Mouse (Mus musculus) liver, adult (tissue): Measurements from ENCODE around the gene Aknad1.

Experiments used
- GATA4 ChIP-seq: IDR thresholded peaks from 2 replicates; pipeline ENCODE4 v1.6.1; 2014; ENCODE audit warnings: mild to moderate bottlenecking, low read length; ENCODE audit not compliant: insufficient replicate concordance

Aknad1 gene

GRCm38 (mm10) chr3:108726413-108726812 is 13.0 kb upstream of the Aknad1 start:
- no peak for TF ChIP-seq GATA4

GRCm38 (mm10) chr3:108727344-108727743 is 12.1 kb upstream of the Aknad1 start:
- TF ChIP-seq GATA4: no peak

GRCm38 (mm10) chr3:108727776-108728175 is 11.7 kb upstream of the Aknad1 start:
- TF ChIP-seq GATA4: no peak

GRCm38 (mm10) chr3:108730316-108730715 is 9.1 kb upstream of the Aknad1 start:
- no peak for TF ChIP-seq GATA4

- no peak for TF ChIP-seq GATA4
These were observed 1.7 kb upstream of the Aknad1 start for GRCm38 (mm10) chr3:108737761-108738160.

DNA sequence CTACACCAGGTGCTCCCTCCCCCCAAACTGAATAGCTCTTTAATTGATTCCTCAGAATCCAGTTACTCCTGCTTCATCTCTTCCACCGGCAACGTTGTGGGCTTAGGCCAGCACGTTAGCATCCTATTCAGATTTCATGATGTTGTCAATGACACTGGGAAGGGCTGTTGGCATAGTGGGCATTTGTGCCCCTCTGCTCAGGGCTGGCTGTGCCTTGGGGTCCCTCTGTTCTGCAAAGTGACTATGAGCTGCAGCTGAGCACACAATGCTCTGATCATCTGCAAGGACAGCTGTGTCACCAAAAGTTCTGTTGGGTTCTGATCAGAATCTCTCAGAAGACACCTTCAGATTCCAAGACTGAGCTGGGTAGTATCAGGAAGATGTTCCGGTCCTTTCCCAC is 4.6 kb downstream of the Aknad1 start:
- no peak for TF ChIP-seq GATA4

DNA sequence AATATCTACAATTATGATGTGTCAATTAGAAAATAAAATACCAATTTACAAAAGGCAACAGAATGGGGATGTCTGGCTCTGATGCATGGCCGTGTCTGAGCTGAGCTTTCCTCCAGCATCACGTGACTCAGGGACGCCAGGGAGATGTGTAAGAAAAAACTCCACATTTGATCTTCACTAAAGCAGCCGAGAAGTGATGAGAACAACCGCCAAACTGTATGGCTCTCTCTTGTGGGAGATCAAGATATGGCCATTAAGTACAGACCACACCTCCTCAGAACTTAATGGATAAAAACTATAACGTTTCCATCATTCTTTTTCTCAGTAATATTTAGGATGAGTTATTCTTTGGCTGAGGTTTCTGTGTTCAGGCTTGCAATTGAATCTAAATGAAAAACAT is 11.6 kb downstream of the Aknad1 start:
- no peak for TF ChIP-seq GATA4

DNA sequence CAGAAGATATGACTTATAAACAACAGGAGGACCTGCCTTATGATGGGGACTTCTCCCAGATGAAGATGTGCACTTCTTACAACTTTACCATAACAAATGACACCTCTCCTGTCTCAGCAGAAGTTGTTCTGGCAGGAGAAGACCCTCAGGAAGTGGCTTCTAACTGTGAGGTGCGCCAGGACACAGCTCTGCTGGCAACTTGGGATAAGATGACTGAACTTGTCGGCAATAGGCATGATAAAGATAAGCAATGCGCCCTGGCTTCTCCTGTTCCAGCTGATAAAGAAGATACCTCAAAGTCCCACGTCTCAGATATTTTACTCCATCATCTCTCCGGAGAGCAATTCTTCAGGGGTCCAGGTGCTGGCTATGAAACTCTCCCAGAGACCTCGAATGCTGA is 12.2 kb downstream of the Aknad1 start:
- no peak for TF ChIP-seq GATA4

GRCm38 (mm10) chr3:108754541-108754940 is 15.1 kb downstream of the Aknad1 start:
- TF ChIP-seq GATA4: no peak

GRCm38 (mm10) chr3:108755542-108755941 is 16.1 kb downstream of the Aknad1 start:
- TF ChIP-seq GATA4: no peak

GRCm38 (mm10) chr3:108756131-108756530 is 16.7 kb downstream of the Aknad1 start:
- TF ChIP-seq GATA4: no peak

- TF ChIP-seq GATA4: no peak
These were observed 18.1 kb downstream of the Aknad1 start for GRCm38 (mm10) chr3:108757570-108757969.

DNA sequence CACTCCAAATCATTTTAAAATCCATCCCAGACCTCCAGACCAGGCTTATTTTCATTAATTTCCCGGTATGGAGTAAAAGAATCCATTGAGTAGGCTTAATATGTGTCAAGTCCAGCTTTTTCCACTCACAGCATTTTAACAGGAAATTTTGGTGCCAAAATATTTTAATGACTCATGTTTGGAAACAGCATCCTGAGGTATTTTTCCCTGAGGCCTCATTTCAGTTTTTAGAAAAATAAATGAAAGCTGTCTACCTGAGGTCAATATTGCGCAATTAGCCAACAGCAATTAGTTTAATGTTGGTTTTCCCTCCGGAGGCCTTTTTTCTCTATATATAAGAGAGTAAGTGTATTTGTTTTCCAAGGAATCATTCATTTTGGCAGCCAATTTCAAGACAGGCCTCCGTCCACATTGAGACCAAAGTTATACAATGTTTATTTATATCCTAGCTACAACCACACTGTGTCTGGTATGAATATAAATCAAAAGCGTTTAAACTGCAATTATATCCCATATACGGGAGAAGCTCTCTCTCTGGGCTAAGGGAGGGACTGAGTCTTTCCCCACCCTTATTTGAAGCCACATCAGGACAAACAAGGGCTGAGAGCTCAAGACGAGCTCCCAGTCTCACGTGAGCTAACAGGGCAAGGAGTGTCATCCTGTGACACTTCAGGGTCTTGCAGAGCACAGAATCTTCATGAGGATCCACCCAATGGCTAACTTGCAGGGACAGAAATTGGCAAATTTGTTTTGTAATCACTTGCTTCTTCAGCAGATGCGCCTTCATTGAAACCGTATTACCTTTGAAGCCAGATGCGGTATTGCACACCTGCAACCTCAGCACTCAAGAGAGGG is 20.3 kb downstream of the Aknad1 start:
- TF ChIP-seq GATA4: no peak

DNA sequence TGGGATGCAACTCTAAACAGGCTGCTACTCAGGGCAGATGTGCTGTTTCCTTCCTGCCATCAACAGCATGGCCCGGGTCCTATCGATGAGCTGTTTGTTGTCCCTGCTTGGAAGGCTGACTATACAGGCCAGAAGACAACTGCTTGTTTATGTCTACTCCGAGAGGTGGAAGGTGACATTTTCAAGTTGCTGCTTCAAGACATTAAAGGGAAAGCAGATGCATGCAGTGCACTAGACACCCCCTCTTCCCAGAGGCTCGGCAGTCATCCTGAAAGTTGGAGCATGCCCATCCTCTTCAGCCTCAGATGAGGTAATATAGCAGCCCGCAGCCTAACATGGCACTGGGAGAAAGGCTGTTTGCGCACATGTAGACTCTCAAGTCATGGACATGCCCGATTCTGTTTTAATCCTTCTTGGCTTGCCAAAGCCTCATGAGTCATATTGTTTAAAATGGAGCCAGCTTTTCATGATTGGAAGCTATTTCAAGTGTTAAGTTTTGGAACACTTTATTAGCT is 23.2 kb downstream of the Aknad1 start:
- TF ChIP-seq GATA4: no peak

DNA sequence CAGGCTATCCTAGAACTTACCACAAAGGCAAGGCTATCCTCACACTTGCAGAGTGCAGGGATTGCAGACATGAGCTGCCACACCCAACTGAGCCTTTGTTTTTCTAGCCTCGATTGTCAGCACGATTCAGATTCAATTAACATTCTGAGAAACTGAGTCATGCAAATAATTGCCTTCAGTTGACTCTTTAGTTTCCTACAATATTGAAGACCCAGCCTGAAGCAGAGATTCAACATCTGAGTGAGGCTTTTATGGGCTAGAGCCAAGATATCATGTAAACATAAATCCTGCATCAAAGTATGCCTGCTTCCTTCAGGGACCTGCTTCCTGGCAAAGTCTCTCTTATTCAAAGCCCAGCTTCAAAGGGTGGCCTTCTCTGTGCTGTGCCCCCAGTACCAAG is 24.2 kb downstream of the Aknad1 start:
- no peak for TF ChIP-seq GATA4

DNA sequence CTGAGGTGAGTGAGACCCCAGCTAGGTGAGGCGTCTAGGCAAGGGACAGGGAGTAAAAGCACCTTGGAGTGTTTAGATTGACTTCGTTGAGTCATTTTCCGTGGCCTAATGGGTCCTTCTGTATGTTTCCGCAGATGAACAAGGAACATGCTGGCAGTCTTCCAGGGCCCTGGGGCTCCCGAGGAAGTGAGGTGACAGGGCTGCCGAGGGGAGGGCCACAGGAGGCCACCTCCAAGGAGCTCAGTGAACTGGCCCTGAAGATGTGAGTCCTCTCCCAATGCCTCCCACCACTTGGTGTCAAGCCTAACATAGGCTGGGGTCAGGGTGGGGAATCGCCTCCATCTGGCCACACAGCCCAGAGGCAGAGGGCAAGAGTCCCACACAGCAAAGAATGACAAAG is 25.5 kb downstream of the Aknad1 start:
- no peak for TF ChIP-seq GATA4

DNA sequence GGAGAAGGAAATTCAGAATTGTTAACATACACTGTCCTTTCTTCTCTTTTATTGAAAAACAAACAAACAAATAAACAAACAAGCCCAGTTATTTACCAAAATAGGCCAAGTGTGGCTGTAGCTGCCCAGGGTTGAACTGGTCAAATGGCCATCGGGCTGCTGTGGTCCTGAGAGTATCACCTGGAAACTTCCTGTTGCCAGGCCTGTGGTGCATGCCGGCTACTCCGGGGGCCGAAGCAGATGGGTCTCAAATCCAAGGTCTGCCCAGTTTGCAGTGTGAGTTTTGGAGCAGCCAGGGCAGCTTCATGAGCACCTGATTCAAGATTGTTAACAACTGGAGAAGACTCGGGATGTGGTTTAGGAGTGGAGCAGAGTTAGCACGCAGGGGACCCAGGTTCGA is 26.0 kb downstream of the Aknad1 start:
- no peak for TF ChIP-seq GATA4

GRCm38 (mm10) chr3:108766943-108767342 is 27.5 kb downstream of the Aknad1 start:
- no peak for TF ChIP-seq GATA4

DNA sequence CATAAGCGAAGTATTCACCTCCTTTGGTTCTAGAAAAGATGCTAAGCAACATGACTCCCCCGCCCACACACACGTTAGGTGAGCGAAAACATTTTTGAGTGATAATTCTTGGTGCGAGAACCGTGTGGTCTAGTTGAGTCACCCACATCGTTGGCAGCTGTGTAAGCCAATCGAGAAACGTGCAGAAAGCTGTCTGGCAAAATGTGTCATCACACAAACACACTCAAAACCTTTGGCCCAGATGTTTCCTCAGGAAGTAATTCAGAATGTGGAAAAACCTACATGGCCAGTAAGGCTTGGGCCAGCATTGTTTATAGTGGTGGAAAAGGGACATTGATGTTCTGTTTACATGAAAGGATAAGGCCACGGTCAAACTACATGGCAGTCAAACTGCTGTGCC is 28.0 kb downstream of the Aknad1 start:
- no peak for TF ChIP-seq GATA4
